Mouse (Mus musculus) heart, postnatal 4 days (tissue): Measurements from ENCODE around the gene Naa11. TPM values are rescaled to one million over a fixed set of nuclear protein-coding genes. Genes with fewer than 3 reads are reported as not detected.

Source experiments
- DNase-seq: peaks from one replicate; pipeline ENCODE4 v3.0.0; 2021
- total RNA-seq, 2 experiments: library from RNA; stranded (reverse); gene quantifications; 2 replicates each; pipeline ENCODE4 v1.2.3; 2021

Naa11 gene
- total RNA-seq, 2 experiments from 2014 or later: not detected

DNA sequence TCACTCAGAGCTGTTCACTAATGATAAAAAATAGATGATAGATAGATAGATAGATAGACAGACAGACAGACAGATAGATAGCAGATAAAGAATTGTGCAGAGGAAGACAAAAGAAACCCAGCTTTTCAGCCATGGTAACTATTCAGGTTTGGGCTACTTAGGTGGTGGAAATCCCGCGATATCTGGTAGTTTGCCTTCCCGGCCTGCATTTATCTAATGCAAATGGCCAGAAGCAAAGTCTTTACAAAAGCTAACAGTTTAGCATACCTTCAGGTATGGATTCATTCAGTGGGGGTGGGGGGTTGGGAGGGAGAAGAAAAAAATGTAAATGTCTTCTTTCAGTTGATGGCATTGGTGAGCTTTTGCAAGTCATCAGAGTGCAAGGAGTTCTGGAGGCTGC, 48.0 kb downstream of the Naa11 start:
- DNase-seq: no peak

DNA sequence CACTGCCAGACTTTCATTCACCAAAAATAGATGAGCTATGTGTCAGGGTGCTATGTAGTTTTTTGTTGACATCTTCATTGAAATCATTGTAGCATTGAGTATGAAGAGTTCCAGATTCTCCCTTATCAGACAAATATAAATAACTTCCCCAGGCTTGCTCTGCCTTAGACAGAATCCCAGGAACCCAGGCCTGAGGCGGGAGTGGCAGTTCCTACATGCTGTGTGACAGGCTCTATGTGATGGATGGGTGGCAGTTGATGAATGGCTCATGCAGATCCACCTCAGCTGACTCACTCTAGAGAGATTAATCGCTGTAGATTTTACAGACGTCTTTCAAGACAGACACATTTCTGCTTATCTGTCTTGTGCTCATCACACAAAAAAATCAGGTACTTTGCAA, 57.4 kb downstream of the Naa11 start:
- no peak for DNase-seq

Other genes with a start within 250 kb of the Naa11 start
- gene Gk2, start 64.6 kb upstream of the Naa11 start, total RNA-seq: not detected